Mouse (Mus musculus) liver, adult 2 months (tissue): ENCODE measurements around the gene Lclat1.

Experiments used
- CTCF ChIP-seq: fragments of 200-500 bp; IDR thresholded peaks from 2 replicates; pipeline ENCODE4 v1.5.1; 2011; ENCODE audit warnings: low read depth, low read length, control low read depth
- POLR2A ChIP-seq: fragments of 200-500 bp; IDR thresholded peaks from 2 replicates; pipeline ENCODE4 v1.6.1; 2011; ENCODE audit warnings: low read length, control low read depth; ENCODE audit not compliant: insufficient read depth; ENCODE audit errors: extremely low read depth

DNA sequence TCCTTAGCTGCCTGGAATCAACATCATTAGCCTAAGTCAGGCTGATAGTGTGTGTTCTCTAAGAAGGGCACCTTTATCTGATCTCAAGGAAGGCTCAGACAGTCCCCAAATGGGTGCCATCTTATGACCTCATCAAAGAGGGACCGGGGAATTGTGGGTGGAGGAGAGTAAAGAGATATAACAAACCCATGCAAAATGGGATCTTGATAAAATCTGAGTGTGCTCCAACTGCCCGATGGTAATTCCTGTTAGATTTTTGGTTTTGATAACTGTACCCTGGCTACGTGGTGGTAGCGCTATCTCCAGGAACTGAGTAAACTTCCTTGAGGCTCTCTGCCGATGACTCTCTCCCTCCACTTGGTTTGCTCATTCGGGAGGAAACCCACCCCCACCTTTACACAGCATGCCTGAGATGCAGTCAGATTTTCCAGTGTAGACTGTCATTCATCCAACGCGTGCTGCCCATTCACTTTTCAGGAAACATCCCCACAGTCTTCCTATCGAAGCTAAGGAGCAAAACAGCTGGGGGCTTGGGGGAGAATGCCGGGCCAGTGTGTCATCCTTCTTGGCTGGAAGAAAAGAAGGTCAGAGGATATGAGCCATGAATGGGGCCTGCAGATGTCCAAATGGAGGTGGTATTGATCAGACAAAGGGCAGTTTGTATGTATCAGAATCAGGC, 145.6 kb downstream of the Lclat1 start:
- TF ChIP-seq CTCF = no peak
- TF ChIP-seq POLR2A = no peak
